Mouse (Mus musculus) ES-Bruce4 (cell line): ENCODE measurements around the gene Sept3.

ENCODE experiments used
- CTCF ChIP-seq: IDR thresholded peaks from one replicate; pipeline ENCODE4 v1.8.1; 2011; ENCODE audit warnings: low read depth, low read length
- EP300 ChIP-seq: IDR thresholded peaks from 2 replicates; pipeline ENCODE4 v1.6.1; 2011; ENCODE audit warnings: low read depth, low read length; ENCODE audit not compliant: insufficient read depth
- POLR2A ChIP-seq: IDR thresholded peaks from one replicate; pipeline ENCODE4 v1.8.1; 2011; ENCODE audit warnings: low read length; ENCODE audit not compliant: insufficient read depth

DNA sequence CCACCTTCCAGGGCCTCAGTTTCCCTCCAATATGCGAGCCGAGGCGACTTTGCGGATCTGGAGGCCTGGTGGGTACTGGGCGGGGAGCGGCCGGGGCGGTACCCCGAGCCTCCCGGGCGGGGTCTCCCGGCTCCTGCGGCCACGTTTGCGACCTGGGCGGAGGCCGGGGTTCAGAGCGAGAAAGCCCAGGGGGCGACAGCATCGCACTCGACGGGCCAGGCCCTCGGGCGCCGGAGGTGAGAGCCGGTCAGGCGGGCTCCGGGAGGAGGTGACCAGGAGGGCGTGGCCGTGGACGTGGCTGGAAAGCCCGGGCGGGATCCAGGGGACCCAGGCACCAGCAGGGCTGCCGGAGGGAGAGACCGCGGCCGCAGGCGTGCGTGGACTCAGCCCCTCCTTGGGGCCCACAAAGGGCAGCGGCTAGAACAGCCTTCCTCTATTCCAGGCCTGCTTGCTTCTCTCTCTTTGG is 66.4 kb downstream of the Sept3 start:
- no peak for TF ChIP-seq POLR2A
- no peak for TF ChIP-seq CTCF
- TF ChIP-seq EP300, result no peak
